Mouse (Mus musculus): ENCODE results near the gene Dip2a.
A peak's percentile ranks its signal among the peaks of the same experiment; 100 is the strongest.

Dip2a gene

DNA sequence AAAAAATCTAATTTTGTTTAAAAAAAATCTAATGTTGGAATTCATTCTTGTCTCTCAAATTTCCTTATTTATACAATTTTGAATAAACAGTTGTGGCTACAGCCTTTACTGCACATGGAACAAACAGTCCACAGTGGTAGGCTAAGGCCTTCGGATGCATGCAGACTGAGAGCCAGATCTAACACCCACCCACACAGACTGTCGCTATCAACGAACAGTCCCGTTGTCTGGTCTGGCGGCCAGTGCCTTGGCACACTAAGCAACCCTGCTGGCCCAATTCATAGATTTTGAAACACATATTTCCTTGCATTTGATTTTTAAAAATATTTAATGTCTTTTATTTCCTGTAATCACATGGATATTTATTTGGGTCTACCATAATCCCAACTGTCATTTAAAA is 45.0 kb downstream of the Dip2a start:
- no peak for DNase-seq

DNA sequence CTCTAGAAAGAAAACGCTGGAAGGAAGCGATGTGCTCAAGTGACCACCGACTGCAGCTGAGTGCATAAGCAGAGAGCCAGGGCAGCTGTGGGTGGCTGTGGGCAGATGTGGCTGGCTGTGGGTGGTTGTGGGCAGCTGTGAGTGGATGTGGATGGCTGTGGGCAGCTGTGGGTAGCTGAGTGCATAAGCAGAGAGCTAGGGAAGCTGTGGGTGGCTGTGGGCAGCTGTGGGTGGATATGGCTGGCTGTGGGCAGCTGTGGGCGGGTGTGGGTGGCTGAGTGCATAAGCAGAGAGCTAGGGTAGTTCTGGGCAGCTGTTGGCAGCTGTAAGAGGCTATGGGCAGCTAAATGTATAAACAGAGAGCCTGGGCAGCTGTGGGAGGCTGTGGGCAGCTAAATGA is 51.9 kb downstream of the Dip2a start:
- DNase-seq, result no peak

- no peak for DNase-seq
Observed at GRCm38 (mm10) chr10:76289936-76290671, 55.0 kb downstream of the Dip2a start.

- no peak for DNase-seq
Observed at GRCm38 (mm10) chr10:76289052-76289451, 56.0 kb downstream of the Dip2a start.

DNA sequence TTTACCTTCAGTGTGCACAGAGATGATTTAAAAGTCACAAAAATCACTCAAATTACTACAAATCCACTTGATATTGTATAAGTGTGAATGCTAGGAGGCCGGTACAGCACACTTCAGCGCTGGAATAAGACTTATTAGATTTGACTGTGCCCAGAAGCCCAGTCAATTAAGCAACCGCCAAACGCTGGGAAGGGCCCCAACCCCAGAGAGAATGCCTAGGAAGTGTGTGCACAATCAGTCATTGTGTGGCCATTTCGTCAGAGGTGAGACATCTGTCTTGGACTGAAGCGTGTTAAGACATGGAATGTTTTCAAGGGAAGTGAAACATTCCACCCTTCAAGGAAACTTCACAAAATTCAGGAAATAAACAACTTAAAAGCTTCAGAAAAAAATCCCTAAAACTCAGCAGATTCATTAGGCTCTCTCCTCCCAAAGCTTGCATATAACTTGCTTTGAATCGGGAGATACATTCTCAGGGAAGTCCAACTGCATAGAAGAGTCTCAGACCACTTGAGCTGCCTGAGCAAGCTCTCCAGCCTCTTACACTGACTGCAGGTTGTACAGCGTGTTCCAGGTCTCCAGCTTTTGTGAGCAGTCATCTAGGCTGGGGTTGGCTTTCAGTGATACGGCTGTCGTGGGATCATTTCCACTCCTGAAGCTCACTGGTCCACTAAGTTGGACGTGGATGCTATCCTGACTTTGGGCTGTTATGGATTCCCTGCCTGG is 56.7 kb downstream of the Dip2a start:
- DNase-seq, result no peak

- no peak for DNase-seq
Observed at GRCm38 (mm10) chr10:76278541-76279097, 66.5 kb downstream of the Dip2a start.

DNA sequence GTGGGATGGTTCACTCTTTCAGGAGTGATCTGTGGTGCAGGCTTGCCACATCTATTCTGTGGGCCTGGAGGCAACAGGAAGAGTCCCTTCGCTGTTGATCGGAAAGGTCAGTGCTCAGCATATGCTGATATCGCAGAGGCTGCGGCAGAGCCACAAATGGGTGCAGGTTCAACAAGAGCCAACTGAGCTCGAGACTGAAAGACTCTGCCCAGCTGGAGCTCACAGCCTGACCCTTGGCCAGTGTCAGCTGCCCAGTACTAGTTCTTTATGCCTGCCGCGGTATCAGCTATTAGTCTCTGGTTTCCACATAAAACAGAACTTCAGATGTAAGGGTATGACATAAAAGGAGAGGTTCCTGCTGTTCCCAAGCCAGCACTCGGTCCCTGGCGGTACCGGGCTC is 69.8 kb downstream of the Dip2a start:
- no peak for DNase-seq

DNA sequence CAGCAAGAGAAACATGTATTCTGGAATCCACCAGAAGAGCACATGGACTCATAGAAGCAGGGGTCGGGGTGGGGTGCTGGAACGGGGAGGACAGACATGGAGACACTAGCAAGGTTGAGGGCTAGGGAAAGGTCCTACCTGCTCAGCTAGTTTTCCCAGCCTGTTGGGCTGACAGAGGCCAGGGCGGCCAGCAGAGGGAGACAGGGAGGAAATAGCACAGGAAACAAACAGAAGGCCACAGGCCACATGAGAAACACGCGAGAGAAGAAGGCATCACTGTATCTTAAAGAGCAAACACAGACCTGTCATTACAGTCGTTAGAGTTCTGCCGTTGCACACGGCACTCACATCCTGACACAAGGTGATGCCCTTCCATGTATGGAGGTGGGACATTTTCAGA is 73.9 kb downstream of the Dip2a start:
- DNase-seq, result no peak

DNA sequence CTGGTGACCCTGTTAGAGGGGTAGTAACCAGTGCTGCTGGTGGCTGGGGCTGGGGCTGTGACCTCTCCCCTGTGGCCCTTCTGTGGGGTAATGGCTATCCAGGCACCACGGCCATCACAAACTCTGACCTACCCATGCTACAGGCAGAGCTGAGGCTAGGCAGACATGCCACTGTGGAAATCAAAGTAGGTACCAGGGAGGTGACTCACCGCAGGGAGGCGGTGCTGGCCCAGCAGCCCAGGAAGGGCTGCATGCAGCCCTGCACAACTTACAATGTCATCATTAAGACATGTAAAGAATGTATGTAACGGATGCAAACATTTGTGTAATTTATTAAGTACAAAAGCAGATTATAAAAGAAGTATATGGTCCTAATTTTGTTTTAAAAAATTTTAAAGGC is 82.7 kb downstream of the Dip2a start:
- DNase-seq, result no peak

DNA sequence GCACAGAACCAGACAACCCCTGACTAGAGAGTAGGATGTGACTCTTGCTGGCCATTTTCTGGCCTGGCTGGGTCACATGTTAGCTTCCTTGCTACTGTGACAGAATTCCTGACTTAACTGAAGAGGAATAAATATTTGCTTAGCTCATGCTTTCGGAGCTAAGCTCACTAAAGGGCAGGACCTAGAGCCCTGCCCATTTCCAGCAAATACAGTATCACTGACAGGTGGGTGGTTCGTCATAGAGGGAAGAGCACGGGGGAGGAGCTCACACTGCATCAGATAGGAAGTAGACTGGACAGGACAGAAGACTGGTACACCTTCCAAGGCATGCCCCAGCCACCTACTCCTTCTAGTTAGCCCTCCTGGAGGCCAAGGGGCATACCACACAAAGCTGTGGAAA is 83.6 kb downstream of the Dip2a start:
- no peak for DNase-seq

DNA sequence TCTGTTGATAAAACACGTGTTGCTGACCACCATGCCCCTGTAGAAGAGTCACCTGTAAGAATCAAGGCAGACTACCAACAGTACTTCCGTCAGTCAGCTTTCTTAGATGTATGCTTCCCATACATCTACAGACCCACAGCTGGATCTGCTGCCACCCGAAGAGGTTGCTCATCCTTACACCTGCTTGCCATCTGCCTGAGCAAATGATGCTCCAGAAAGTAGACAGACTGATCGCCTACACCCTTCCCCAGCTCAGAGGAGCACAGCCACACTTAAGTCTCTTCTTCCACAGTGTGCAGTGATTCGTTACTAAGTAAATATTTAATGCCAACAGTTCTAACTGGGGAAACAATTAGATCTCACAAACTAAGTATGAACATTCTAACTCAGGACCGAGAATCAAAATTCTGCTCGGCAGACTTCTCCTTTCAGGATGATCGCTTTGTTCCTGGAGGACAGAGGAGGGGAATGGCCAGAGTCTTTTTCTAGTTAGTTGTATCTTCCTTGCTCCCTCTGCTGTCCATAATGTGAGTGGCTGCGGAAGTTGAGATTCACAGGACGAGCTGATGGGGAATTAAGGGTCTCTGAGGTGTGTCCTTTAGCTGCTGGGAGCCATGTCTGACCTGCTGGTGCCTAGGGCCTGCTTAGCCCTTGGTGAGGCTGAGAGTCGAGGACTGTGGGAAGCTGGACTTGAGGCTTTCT is 84.6 kb downstream of the Dip2a start:
- no peak for DNase-seq

DNA sequence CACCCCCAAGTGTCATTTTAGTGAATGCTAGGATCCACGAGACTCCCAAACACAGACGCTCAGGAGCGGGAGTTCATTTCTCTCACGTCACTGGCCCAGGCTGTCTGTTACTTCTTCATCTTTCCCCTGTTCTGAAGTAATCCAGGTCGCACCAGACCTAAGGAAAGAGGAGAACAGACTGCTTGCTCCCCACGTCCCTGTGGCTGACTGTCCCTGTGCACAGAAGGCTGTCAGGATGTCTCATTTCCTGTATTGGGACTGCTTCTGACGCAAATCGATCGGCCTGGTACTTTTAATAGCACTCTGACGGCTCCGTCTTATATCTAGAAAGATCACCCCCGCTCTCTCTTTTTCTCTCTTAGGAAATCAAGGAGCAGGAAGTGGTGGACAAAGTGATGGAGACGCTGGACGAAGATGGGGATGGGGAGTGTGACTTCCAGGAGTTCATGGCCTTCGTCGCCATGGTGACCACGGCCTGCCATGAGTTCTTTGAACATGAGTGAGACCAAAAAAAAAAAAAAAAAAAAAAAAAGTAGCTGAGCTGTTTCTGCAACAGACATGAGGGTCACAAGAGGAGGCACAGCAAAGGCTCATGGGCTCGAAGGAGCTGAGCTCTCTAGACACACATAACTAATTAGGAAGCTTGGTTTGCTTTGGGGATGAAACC is 85.4 kb downstream of the Dip2a start:
- no peak for DNase-seq

DNA sequence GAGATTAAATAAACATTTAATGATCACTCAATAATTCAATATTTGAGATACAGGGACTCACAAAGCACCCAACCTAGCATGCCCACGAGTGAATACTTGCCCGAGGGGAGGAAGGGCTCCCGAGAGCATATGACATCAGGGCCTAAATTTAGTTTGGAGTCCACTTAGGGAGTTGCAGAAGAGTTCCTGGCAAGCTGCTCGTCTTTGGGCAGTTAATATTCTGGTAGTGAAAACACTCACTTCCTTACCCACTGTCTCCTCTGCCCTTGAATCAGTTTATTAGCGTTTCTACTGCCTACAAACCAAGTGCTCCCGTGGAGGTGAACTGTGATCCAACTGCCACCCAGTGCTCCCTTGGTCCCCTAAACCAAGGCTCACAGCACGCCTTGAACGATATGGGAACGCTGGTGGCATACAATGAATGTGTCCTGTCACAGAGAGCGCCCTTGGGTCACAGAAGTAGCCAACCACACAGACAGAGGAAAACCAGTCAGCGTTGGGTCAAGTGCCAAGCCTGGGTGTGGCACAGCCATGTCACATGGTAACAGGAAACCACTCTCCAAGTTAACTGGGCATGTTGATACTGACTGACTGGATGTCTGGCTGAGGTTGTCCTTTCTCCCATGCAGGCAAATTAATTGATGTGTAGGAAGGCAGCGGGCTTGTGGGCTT is 87.2 kb downstream of the Dip2a start:
- peak; percentile 30 for DNase-seq

DNA sequence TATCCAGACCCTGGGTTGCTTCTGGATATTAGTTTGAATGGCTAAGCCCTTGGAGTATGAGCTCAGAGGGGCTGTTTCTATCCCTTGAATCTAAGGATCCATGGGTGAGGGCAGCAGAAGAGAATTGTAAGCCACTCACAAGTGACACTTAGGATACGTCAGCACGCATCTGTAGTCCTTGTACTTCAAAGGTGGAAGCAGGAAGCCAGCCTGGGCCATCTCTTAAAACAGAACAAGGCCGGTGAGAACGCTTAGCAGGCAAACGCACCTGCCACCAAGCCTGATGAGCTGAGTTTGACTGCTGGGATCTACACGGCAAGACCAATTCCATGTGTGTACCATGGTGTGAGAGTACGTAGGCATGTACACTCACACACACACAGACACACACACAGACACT is 87.9 kb downstream of the Dip2a start:
- DNase-seq, result no peak

GRCm38 (mm10) chr10:76255617-76256016 is 89.5 kb downstream of the Dip2a start:
- no peak for DNase-seq

- DNase-seq, result peak; percentile 20
Observed at GRCm38 (mm10) chr10:76253536-76253935, 91.6 kb downstream of the Dip2a start, which contains the start of gene S100b. S100b (plus strand) TSS chr10:76253853.

- DNase-seq, result no peak
Observed at GRCm38 (mm10) chr10:76253079-76253478, 92.0 kb downstream of the Dip2a start.

- DNase-seq, result no peak
Observed at GRCm38 (mm10) chr10:76250870-76251269, 94.2 kb downstream of the Dip2a start.

DNA sequence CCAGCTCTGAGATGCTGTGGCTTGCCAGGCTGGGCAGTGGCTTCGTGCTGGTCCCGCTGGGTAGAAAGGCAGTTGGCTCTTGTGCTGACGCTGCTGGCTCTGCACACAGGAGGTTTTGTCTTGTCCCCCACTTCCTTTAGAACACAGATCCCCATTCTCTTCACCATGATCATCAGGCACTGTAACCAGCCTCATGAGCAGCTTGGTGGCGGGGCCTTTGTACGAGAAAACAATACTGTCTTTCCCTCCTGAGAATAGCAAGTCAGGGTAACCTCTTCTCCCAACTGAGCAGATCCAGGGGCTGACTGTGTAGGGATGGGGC is 96.5 kb downstream of the Dip2a start:
- DNase-seq, result peak; percentile 13

DNA sequence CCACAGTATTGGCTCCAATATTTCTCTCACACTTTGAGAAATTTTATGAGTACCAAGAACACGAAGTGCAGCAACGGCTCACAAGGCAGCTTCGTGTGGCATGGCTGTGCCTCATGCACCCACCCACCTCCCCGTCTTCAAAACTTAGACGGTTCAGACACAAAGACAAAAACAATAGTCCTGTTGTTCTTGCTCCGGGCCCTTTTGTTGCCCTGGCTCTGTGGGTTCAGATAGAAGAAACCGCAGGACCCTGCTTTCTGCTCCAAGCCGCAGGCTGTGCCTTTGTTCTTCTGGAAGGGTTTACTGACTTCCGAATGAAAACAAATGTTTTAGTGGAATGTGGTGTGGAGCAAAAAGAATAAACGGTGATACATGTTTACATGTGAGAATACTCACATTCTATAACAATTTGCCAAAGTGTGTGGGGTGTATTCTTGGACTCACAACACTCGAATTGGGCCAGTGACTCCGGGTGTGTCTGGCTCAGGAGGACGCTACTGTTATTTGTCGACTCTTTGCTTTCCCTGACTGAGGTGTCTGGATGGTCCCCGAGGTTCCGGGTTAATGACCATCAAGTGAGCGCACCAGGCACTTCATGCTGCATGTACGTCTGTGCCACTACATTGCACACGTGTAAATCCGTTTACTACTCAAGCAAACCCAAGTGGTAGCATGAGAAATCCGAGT is 97.0 kb downstream of the Dip2a start:
- DNase-seq, result no peak

GRCm38 (mm10) chr10:76246601-76247000 is 98.5 kb downstream of the Dip2a start:
- DNase-seq, result no peak

DNA sequence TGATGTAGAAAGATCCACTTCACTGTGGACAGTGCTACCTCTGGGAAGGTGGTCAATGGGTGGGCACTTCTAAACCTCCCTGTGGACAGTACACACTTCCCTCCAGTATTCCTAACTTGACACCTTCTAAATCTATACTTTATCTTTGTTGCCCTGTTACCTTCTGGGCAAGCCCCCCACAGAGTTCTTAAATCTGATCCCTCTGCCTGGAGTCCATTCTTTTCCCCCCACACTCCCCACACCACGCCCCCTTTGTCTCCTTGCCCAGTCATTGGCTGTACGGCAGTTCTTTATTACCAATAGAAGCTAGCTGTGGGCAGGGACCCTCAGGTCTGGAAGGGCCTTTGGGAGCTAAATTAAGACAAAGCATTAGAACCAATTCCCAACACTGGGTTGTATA is 100.0 kb downstream of the Dip2a start:
- DNase-seq, result no peak
